Mouse (Mus musculus) midbrain, embryonic 13.5 days (tissue): Measurements from ENCODE around the gene Selenof. TPM values are rescaled to one million over a fixed set of nuclear protein-coding genes. Genes with fewer than 3 reads are reported as not detected.
A peak's percentile ranks its signal among the peaks of the same experiment; 100 is the strongest.

ENCODE experiments used
- ATAC-seq: fragments of 200-750 bp; cut with Nextera tagmentation; 2 replicates; pipeline ENCODE4 v1.8.0; 2017; ENCODE audit warnings: mild to moderate bottlenecking, moderate TSS enrichment, moderate library complexity
- H3K27ac ChIP-seq: fragments of 300-500 bp; sonication (generic); 2 replicates; pipeline ENCODE4 v1.5.1; 2015; ENCODE audit warnings: inconsistent platforms, mild to moderate bottlenecking, moderate library complexity
- H3K27me3 ChIP-seq: fragments of 300-500 bp; sonication (generic); 2 replicates; pipeline ENCODE4 v1.6.1; 2015; ENCODE audit warnings: mild to moderate bottlenecking, inconsistent platforms
- H3K36me3 ChIP-seq: fragments of 300-500 bp; sonication (generic); 2 replicates; pipeline ENCODE4 v1.6.1; 2015; ENCODE audit warnings: mild to moderate bottlenecking, inconsistent platforms
- H3K4me1 ChIP-seq: fragments of 300-500 bp; sonication (generic); replicated peaks from 2 replicates; pipeline ENCODE4 v1.6.1; 2015; ENCODE audit warnings: inconsistent platforms
- H3K4me2 ChIP-seq: fragments of 300-500 bp; sonication (generic); replicated peaks from 2 replicates; pipeline ENCODE4 v1.6.1; 2015; ENCODE audit warnings: moderate library complexity, mild to moderate bottlenecking, inconsistent platforms
- H3K4me3 ChIP-seq: fragments of 300-500 bp; sonication (generic); replicated peaks from 2 replicates; pipeline ENCODE4 v1.5.1; 2015; ENCODE audit warnings: mild to moderate bottlenecking, inconsistent platforms
- H3K9ac ChIP-seq: fragments of 300-500 bp; sonication (generic); replicated peaks from 2 replicates; pipeline ENCODE4 v1.6.1; 2015; ENCODE audit warnings: mild to moderate bottlenecking, inconsistent platforms
- H3K9me3 ChIP-seq: fragments of 300-500 bp; sonication (generic); 2 replicates; pipeline ENCODE4 v1.6.1; 2016; ENCODE audit warnings: mild to moderate bottlenecking, inconsistent platforms
- WGBS: fragments of 180-500 bp; shearing (Covaris S2); methylation state at CpG from one replicate; pipeline ENCODE4 v1.1.7; 2015; 5-methylcytosine and 5-hydroxymethylcytosine counted together
- polyA plus RNA-seq: library from polyadenylated mRNA; unstranded; fragments of >200 nt; fragmentation: Nextera tagmentation; extraction: Ambion mirVana; gene quantifications from 2 replicates; pipeline ENCODE4 v1.2.1, GENCODE M21; 2015

Selenof gene
- polyA plus RNA-seq, 1 experiment from 2014 or later = 518 TPM

GRCm38 (mm10) chr3:144606449-144606848 is 36.3 kb downstream of the Selenof start:
- no peak for ATAC-seq
- no peak overlapping the region for H3K9ac ChIP-seq
- H3K4me2 ChIP-seq = no peak overlapping the region
- H3K27me3 ChIP-seq = no peaks in the 10 kb centered on the region
- 0 out of 2 replicates have a peak, but pooled peaks cover 6% of the 10 kb centered on the region for H3K4me1 ChIP-seq
- no peak overlapping the region for H3K27ac ChIP-seq
- no peaks in the 10 kb centered on the region for H3K36me3 ChIP-seq
- H3K9me3 ChIP-seq = no peaks in the 10 kb centered on the region
- H3K4me3 ChIP-seq = no peak overlapping the region
- 70% methylated on average over 4 of the region's 4 CpGs for WGBS

DNA sequence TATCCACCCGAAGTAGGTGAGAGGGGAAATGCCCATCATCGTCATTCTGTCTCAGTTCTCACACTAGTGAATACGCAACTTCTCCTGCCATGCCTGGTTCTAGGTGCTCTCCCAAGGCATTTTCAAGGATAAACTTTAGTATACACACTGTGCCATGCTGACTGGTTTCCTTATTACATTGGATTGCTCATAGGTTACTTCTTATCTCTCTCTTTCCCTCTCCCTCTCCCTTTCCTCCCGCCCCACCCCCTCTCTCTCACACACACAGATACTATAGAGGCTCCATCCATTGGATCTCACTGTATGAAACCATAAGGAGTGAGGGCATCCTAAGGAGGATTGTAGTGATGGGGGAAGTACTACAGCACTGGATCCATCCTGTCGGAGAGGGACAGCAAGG is 38.0 kb downstream of the Selenof start:
- H3K36me3 ChIP-seq = no peaks in the 10 kb centered on the region
- H3K27ac ChIP-seq = no peak overlapping the region
- H3K9me3 ChIP-seq = no peaks in the 10 kb centered on the region
- no peak for ATAC-seq
- WGBS = 92% methylated on average over 5 of the region's 5 CpGs
- H3K9ac ChIP-seq = no peak overlapping the region
- H3K4me3 ChIP-seq = no peak overlapping the region
- H3K4me2 ChIP-seq = no peak overlapping the region
- no peaks in the 10 kb centered on the region for H3K27me3 ChIP-seq
- H3K4me1 ChIP-seq = peaks cover 12% of the 10 kb centered on the region

DNA sequence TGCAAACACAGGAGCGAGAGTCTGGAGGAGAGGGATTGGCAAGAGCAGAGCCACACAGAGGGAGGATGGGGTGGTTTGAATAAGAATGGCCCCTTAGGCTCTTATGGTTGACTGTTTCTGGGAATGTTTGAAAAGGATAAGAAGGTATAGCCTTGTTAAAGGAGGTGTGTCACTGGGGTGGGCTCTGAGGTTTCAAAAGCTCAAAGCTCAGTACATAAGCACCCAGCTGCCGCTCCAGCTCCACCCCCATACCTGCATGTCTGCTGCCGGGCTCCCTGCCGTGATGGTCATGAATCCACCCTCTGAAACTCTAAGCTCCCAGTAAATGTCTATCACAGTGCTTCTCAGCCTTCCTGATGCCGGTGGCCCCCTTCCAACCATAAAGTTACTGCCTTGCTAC is 40.7 kb downstream of the Selenof start:
- Histone ChIP-seq H3K9me3 (no peaks in the 10 kb centered on the region), H3K9ac (no peak overlapping the region), H3K4me1 (peaks cover 12% of the 10 kb centered on the region), H3K4me2 (no peak overlapping the region), H3K27me3 (no peaks in the 10 kb centered on the region), H3K36me3 (no peaks in the 10 kb centered on the region), H3K4me3 (no peak overlapping the region), H3K27ac (no peak overlapping the region)
- ATAC-seq = no peak
- 44% methylated on average over 5 of the region's 5 CpGs for WGBS

DNA sequence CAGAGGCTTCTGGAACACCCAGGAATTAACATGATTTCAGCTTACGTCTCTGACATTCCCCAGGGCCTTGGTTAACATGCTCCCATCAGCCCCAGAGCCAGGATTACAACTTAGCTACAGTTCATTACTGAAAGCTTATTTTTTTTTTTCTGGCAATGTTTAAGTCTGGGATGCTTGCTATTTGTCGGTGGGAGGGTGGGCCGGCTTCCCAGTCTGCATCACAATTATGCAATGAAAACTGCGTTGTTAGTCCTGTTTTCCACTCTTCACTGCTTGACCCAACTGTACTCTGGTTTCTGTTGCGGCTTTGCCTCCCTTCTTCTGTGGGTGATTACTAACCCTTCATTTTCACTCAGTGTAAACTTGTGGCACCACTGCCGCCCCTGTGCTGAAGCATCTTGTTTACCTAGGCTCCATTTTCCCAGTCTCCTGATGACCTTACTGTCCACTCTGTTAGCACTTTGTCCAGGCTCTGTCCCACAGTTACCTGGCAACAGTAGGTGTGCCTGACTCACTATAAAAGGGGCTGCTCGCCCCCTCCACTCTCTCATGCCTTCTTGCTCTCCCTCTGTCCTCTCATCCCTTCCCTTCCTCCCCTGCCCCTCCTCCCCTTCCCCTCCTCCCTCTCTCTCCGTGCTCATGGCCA is 41.6 kb downstream of the Selenof start:
- Histone ChIP-seq H3K4me2 (no peak overlapping the region), H3K27ac (no peak overlapping the region), H3K36me3 (no peaks in the 10 kb centered on the region), H3K9me3 (no peaks in the 10 kb centered on the region), H3K4me3 (no peak overlapping the region), H3K9ac (no peak overlapping the region), H3K4me1 (peaks cover 16% of the 10 kb centered on the region), H3K27me3 (no peaks in the 10 kb centered on the region)
- WGBS = 54% methylated on average over 8 of the region's 8 CpGs
- 0 out of 2 replicates have a peak, but pooled peaks have one; percentile 10 for ATAC-seq

GRCm38 (mm10) chr3:144612382-144612781 is 42.3 kb downstream of the Selenof start:
- no peaks in the 10 kb centered on the region for H3K27me3 ChIP-seq
- H3K4me1 ChIP-seq = peaks cover 18% of the 10 kb centered on the region
- ATAC-seq = no peak
- H3K27ac ChIP-seq = no peak overlapping the region
- no peaks in the 10 kb centered on the region for H3K36me3 ChIP-seq
- H3K9me3 ChIP-seq = no peaks in the 10 kb centered on the region
- WGBS = 71% methylated on average over 6 of the region's 6 CpGs
- no peak overlapping the region for H3K4me3 ChIP-seq
- no peak overlapping the region for H3K4me2 ChIP-seq
- H3K9ac ChIP-seq = no peak overlapping the region

DNA sequence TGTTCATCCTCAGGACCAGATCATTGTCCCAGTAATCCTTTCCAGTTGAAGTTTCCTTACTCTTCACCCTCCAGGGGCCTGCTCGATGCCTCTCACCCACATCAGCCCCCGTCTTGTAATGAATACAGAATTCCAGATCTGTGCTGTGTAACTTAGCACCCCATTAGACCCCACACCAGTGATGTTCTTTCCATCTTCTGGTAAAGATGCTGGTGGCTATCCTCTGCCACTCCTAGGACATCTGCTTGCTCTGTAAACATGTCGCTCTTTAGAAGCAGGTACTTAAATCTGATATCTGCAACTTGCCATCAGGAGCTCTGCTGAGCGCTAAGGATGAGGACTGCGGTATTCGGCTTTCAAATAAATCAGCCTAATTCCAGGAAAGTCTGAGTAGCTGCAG is 44.2 kb downstream of the Selenof start:
- WGBS = 83% methylated on average over 6 of the region's 6 CpGs
- H3K36me3 ChIP-seq = no peaks in the 10 kb centered on the region
- no peak overlapping the region for H3K9ac ChIP-seq
- no peak overlapping the region for H3K27ac ChIP-seq
- no peak overlapping the region for H3K4me3 ChIP-seq
- H3K9me3 ChIP-seq = no peaks in the 10 kb centered on the region; the same call in 1 of the 2 replicates
- H3K4me2 ChIP-seq = no peak overlapping the region
- no peaks in the 10 kb centered on the region for H3K27me3 ChIP-seq
- H3K4me1 ChIP-seq = peaks cover 18% of the 10 kb centered on the region
- no peak for ATAC-seq

GRCm38 (mm10) chr3:144614698-144615097 is 44.6 kb downstream of the Selenof start:
- Histone ChIP-seq H3K27ac (no peak overlapping the region), H3K27me3 (no peaks in the 10 kb centered on the region), H3K36me3 (no peaks in the 10 kb centered on the region), H3K4me1 (peaks cover 18% of the 10 kb centered on the region), H3K4me2 (no peak overlapping the region), H3K9me3 (no peaks in the 10 kb centered on the region; the same call in 1 of the 2 replicates), H3K9ac (no peak overlapping the region), H3K4me3 (no peak overlapping the region)
- WGBS = 85% methylated on average over 10 of the region's 10 CpGs
- no peak for ATAC-seq

DNA sequence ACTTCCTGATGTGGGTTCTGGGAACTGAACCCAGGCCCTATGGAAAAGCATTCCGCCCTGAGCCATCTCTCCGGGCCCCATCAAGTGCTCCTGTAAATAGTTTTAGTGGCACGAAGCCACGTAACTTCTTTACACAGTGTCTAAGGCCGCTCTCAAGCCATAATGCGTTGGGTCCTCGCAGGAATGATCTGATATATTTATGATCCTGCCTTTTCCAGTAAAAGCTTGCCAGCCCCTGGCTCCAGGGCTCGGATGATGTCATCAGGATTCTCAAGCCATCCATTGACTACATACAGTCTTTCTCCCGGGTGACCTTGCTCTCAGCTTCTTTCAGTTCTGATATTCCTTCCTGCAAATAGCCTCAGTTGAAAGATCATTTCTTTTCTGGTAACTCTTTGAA is 45.4 kb downstream of the Selenof start:
- 91% methylated on average over 9 of the region's 9 CpGs for WGBS
- no peaks in the 10 kb centered on the region for H3K36me3 ChIP-seq
- ATAC-seq = no peak
- H3K27ac ChIP-seq = no peak overlapping the region
- no peak overlapping the region for H3K4me2 ChIP-seq
- no peak overlapping the region for H3K4me3 ChIP-seq
- H3K9me3 ChIP-seq = no peaks in the 10 kb centered on the region; the same call in 1 of the 2 replicates
- peaks cover 18% of the 10 kb centered on the region for H3K4me1 ChIP-seq
- H3K9ac ChIP-seq = no peak overlapping the region
- no peaks in the 10 kb centered on the region for H3K27me3 ChIP-seq

- H3K4me3 ChIP-seq = no peak overlapping the region
- H3K9me3 ChIP-seq = no peaks in the 10 kb centered on the region; the same call in 1 of the 2 replicates
- H3K4me2 ChIP-seq = no peak overlapping the region
- no peak overlapping the region for H3K27ac ChIP-seq
- WGBS = 49% methylated on average over 8 of the region's 8 CpGs
- no peaks in the 10 kb centered on the region for H3K36me3 ChIP-seq
- ATAC-seq = peak; percentile 95
- no peaks in the 10 kb centered on the region for H3K27me3 ChIP-seq
- H3K4me1 ChIP-seq = peaks cover 8% of the 10 kb centered on the region
- no peak overlapping the region for H3K9ac ChIP-seq
Measured at GRCm38 (mm10) chr3:144616654-144617425, 46.7 kb downstream of the Selenof start.

GRCm38 (mm10) chr3:144617633-144618180 is 47.6 kb downstream of the Selenof start:
- Histone ChIP-seq H3K36me3 (no peaks in the 10 kb centered on the region), H3K4me2 (no peak overlapping the region), H3K9me3 (no peaks in the 10 kb centered on the region; the same call in 1 of the 2 replicates), H3K4me1 (peaks cover 6% of the 10 kb centered on the region), H3K4me3 (no peak overlapping the region), H3K9ac (no peak overlapping the region), H3K27me3 (no peaks in the 10 kb centered on the region), H3K27ac (no peak overlapping the region)
- 89% methylated on average over 10 of the region's 10 CpGs for WGBS
- no peak for ATAC-seq

GRCm38 (mm10) chr3:144622930-144623612 is 53.0 kb downstream of the Selenof start:
- no peak overlapping the region for H3K9ac ChIP-seq
- H3K27ac ChIP-seq = 0 out of 2 replicates have a peak overlapping the region, but pooled peaks have one; percentile 17
- H3K4me3 ChIP-seq = no peak overlapping the region
- ATAC-seq = peak; percentile 85
- H3K4me2 ChIP-seq = no peak overlapping the region
- WGBS = 73% methylated on average over 13 of the region's 13 CpGs
- H3K27me3 ChIP-seq = no peaks in the 10 kb centered on the region
- H3K4me1 ChIP-seq = no peaks in the 10 kb centered on the region
- no peaks in the 10 kb centered on the region; the same call in 1 of the 2 replicates for H3K9me3 ChIP-seq
- H3K36me3 ChIP-seq = no peaks in the 10 kb centered on the region

GRCm38 (mm10) chr3:144625691-144626090 is 55.6 kb downstream of the Selenof start:
- ATAC-seq = no peak
- H3K4me3 ChIP-seq = no peak overlapping the region
- no peaks in the 10 kb centered on the region for H3K4me1 ChIP-seq
- H3K9me3 ChIP-seq = no peaks in the 10 kb centered on the region
- no peaks in the 10 kb centered on the region for H3K36me3 ChIP-seq
- H3K27ac ChIP-seq = no peak overlapping the region
- WGBS = 84% methylated on average over 5 of the region's 5 CpGs
- H3K9ac ChIP-seq = no peak overlapping the region
- H3K4me2 ChIP-seq = no peak overlapping the region
- H3K27me3 ChIP-seq = no peaks in the 10 kb centered on the region
